Comparison of ENCODE assay signal across 8 mouse cellular contexts in genomic region chr19:43878111-43879092, GRCm38 (mm10).
DNase-seq lines count a peak whose midpoint lies in the region; ATAC-seq and TF ChIP-seq lines count a peak whose summit lies in the region.

No protein-coding gene starts in this region.

- peak; percentile 54 for DNase-seq in adrenal gland, postnatal 10 days
- no peak for DNase-seq in adrenal gland, adult 8-10 months
- peak; percentile 48 for DNase-seq in 3134 (ENCODE audit: extremely low read depth, insufficient read length, low spot score)
- DNase-seq in forebrain, embryonic 11.5 days (ENCODE audit: low spot score) = no peak
- no peak for DNase-seq in frontal cortex, postnatal 14 days (ENCODE audit: low spot score in 2 of 2)
- DNase-seq in spleen, postnatal 36 days (ENCODE audit: low spot score in 2 of 2) = no peak

- H3K9ac ChIP-seq in forebrain, embryonic 11.5 days (ENCODE audit: low read length) = peak overlapping the region; percentile 90
- H3K9ac ChIP-seq in intestine, postnatal 0 days (ENCODE audit: low read depth, low read length) = peak overlapping the region; percentile 11; the same call in 1 of the 2 replicates

- no peak for TF ChIP-seq POLR2A in olfactory bulb, adult 2 months (IDR thresholded peaks at IDR 0.05; ENCODE audit: insufficient read depth, low read depth, low read length)

- no peak for ATAC-seq in forebrain, embryonic 11.5 days (replicated peaks; ENCODE audit: low FRiP score)
- no peak for ATAC-seq in intestine, postnatal 0 days

- H3K27ac ChIP-seq in forebrain, embryonic 11.5 days (ENCODE audit: low read depth, low read length) = peak overlapping the region; percentile 87
- peak overlapping the region; percentile 60; the same call in 1 of the 2 replicates for H3K27ac ChIP-seq in intestine, postnatal 0 days (ENCODE audit: low read depth, low read length)
- no peak overlapping the region for H3K27ac ChIP-seq in olfactory bulb, adult 2 months (ENCODE audit: insufficient read depth, low read depth, low read length)

- TF ChIP-seq CTCF in intestine, postnatal 0 days (IDR thresholded peaks at IDR 0.05; ENCODE audit: low read depth) = no peak
- no peak for TF ChIP-seq CTCF in olfactory bulb, adult 2 months (IDR thresholded peaks at IDR 0.05; ENCODE audit: insufficient read depth, low read depth, low read length)

- 6% methylated on average over 17 of the region's 17 CpGs for WGBS in forebrain, embryonic 11.5 days
- WGBS in intestine, postnatal 0 days = 15% methylated on average over 17 of the region's 17 CpGs
- 10% methylated on average over 17 of the region's 17 CpGs for WGBS in olfactory bulb, adult 2 months

- H3K4me3 ChIP-seq in forebrain, embryonic 11.5 days (ENCODE audit: low read depth, low read length) = peak overlapping the region; percentile 71
- peak overlapping the region; percentile 56 for H3K4me3 ChIP-seq in intestine, postnatal 0 days (ENCODE audit: low read depth, low read length)
- H3K4me3 ChIP-seq in olfactory bulb, adult 2 months (ENCODE audit: insufficient read depth, low read depth, low read length) = peak overlapping the region; percentile 56; the same call in 1 of the 2 replicates

- no peaks in the 10 kb centered on the region for H3K27me3 ChIP-seq in forebrain, embryonic 11.5 days (ENCODE audit: control insufficient read depth, insufficient read depth, low read length)
- no peaks in the 10 kb centered on the region for H3K27me3 ChIP-seq in intestine, postnatal 0 days (replicated peaks; ENCODE audit: control insufficient read depth, insufficient read depth, low read length)

- peaks cover 3% of the 10 kb centered on the region for H3K36me3 ChIP-seq in forebrain, embryonic 11.5 days (ENCODE audit: control insufficient read depth, insufficient read depth, low read length)
- H3K36me3 ChIP-seq in intestine, postnatal 0 days (ENCODE audit: control insufficient read depth, insufficient read depth) = peaks cover under 1% of the 10 kb centered on the region; the same call in 1 of the 2 replicates

- H3K4me1 ChIP-seq in forebrain, embryonic 11.5 days (replicated peaks; ENCODE audit: control insufficient read depth, insufficient read depth, low read length) = peaks cover 12% of the 10 kb centered on the region
- peaks cover 28% of the 10 kb centered on the region for H3K4me1 ChIP-seq in intestine, postnatal 0 days (replicated peaks; ENCODE audit: control insufficient read depth, insufficient read depth, low read length)
- peaks cover 18% of the 10 kb centered on the region; the same call in 1 of the 2 replicates for H3K4me1 ChIP-seq in olfactory bulb, adult 2 months (ENCODE audit: control insufficient read depth, insufficient read depth, low read length)

- peak overlapping the region; percentile 62 for H3K4me2 ChIP-seq in forebrain, embryonic 11.5 days (ENCODE audit: low read depth, low read length, severe bottlenecking)
- H3K4me2 ChIP-seq in intestine, postnatal 0 days (replicated peaks; ENCODE audit: low read depth) = peak overlapping the region; percentile 76

- H3K9me3 ChIP-seq in forebrain, embryonic 11.5 days (ENCODE audit: control insufficient read depth, low read length) = peaks cover 2% of the 10 kb centered on the region; the same call in 1 of the 2 replicates
- no peaks in the 10 kb centered on the region for H3K9me3 ChIP-seq in intestine, postnatal 0 days (ENCODE audit: control insufficient read depth)

Comparison
In these comparisons a context has a peak if more than half of its experiments do, and no peak if none do; other contexts are left out.
1. DNase-seq: peak in adrenal gland, postnatal 10 days (single experiment) and 3134 (single experiment); none in adrenal gland, adult 8-10 months (single experiment), forebrain, embryonic 11.5 days (single experiment), frontal cortex, postnatal 14 days (0 of 2) and spleen, postnatal 36 days (0 of 2).
2. Peak in every context shown above with its lines, with median percentiles within 50 percentile points of each other: H3K4me3 ChIP-seq.